Mouse (Mus musculus): Measurements from ENCODE around the gene Tmem182.

Tmem182 gene

GRCm38 (mm10) chr1:40867106-40867505 lies 61.7 kb downstream of the Tmem182 start:
- no peak for DNase-seq (ENCODE audit: low spot score)

DNA sequence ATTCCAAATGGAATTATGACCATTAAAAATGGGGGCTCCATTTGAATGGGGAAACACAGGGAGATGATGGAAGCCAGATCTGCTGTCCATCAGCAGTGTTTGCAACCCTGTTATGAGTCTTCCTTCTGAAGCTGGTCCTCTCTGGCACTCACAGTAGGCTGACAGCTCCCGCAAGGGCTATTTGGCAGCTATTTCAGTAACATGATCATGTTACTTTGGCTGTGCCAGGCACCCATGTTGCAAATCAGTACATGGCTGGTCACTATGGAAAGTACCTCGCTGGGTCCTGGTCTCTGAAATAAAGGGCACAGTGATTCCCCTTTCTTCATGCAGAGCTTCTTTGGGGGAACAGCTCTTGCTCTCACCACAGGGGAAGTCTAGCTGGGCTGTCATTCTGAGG lies 62.2 kb downstream of the Tmem182 start:
- peak; percentile 7 for DNase-seq (ENCODE audit: low spot score)

DNA sequence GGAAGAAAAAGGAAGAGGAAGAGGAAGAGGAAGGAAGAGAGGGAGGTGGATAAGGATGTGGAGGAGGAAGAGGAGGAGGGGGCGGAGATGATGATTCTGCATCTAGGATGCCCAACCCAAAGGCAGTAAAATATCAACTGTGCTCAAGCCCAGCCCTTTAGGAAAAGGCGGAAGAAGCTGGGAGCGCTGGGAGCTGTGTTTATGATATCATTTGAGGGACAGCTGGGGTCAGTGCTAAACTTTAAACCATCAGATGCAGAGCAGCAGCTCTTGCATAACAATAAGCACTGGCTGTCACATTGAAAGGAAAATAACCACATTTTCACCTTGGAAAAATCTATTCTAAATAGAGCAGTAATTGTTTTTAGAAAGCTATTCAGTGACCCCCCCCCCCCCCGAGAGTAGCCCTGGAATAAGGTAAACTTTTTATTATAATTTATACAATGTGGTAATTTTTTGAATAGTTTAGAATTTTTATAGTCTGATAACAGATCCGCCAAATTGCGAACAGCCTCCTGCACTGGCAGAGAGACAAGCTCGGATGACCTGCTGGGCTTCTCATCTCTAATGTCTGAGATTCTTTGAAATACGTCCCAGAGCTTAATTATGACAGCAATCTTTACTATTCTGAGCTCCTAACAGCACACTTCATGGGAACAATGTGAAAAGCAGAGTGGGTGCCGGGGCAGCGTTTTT lies 68.5 kb downstream of the Tmem182 start:
- no peak for DNase-seq (ENCODE audit: low spot score)

GRCm38 (mm10) chr1:40874456-40875375 lies 69.3 kb downstream of the Tmem182 start:
- DNase-seq (ENCODE audit: low spot score): no peak

DNA sequence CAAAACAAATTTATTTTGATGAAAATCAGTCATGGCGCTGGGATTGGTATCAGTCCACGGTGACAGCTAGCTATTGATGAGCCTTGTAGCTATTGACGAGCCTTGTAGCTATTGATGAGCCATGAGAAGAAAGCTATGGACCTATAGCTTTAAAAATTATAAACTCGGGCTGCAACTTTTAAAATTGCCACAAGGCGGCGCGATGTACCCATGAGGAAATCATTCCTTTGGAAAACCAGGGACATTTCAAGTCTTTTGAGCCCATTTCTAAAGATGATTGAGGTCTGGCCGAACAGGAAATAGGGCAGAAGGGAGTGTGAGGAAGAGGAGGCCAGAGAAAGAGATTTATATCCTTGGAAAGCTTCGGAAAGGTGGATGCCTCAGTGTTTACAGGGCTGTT lies 73.7 kb downstream of the Tmem182 start:
- no peak for DNase-seq (ENCODE audit: low spot score)

DNA sequence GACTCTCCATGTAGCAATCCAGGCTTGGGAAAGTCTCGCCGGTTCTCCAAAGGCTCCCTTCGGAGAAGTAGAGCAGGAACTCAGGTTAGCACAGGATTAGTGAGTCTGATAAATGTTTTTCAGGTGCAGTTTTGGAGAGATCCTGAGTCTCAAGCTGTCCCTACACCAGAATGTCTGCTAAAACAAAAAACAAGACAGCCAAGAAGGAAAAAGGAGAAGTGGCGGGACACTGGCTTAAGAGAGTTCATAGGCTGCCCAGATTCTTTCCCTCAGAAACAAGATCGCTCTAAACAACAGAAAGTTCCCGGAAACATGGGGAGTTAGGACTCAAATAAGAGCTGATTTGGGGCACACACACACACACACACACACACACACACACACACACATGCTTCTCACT lies 74.1 kb downstream of the Tmem182 start:
- no peak for DNase-seq (ENCODE audit: low spot score)

- no peak for DNase-seq (ENCODE audit: low spot score)
Observed at GRCm38 (mm10) chr1:40880527-40880926, 75.1 kb downstream of the Tmem182 start.

- no peak for DNase-seq (ENCODE audit: low spot score)
Observed at GRCm38 (mm10) chr1:40883856-40884255, 78.5 kb downstream of the Tmem182 start.

- DNase-seq (ENCODE audit: low spot score): no peak
Observed at GRCm38 (mm10) chr1:40884943-40885342, 79.5 kb downstream of the Tmem182 start.

DNA sequence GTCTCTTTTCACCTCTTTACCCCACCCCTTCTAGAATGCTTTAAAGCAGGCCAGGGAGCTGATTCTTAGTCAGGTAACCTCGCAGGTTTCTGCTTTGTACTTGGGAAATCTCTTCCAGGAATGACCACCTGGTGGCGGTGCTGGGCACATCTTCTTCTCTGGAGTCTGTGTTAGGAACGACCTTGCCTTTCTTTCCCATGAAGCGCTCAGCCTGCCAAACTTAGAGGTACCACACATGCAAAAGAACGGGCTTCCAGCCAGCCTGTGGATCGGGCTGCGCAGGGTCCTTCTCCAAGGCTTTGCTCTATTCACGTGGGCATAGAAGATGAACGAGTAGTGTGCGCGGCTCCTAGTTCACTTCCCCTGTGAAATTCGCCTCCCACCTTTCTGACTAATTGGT lies 82.3 kb downstream of the Tmem182 start:
- peak; percentile 20 for DNase-seq (ENCODE audit: low spot score)

DNA sequence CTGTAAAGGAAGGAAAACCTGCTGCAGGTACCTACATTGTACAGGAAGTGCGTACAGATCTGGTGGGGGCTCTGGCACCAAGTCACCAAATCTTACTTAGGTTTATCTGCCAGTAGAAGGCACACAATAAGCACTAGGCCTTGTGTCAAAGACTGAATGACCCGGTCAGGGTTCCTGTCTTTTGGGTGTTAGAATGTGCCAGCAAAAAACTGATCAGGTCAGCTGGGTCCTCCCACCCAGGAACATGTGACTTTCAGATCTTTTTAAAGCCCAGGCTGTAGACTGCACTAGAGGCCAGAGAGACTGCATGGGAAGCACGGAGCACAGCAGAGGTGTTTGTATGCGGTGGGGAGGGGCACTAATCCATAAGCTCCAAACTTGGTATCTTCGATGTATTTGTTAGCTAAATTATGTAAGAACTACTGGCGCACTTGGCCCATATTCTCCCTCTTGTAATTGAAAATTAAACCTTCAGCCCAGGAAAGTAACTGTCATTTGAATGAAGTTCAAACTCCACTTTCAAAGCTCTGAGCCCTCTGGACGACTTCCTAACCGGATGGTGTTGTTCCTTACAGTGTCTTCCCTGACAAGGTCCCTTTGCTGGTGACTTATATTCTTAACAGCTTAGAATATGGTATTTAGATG lies 83.1 kb downstream of the Tmem182 start:
- DNase-seq (ENCODE audit: low spot score): no peak

DNA sequence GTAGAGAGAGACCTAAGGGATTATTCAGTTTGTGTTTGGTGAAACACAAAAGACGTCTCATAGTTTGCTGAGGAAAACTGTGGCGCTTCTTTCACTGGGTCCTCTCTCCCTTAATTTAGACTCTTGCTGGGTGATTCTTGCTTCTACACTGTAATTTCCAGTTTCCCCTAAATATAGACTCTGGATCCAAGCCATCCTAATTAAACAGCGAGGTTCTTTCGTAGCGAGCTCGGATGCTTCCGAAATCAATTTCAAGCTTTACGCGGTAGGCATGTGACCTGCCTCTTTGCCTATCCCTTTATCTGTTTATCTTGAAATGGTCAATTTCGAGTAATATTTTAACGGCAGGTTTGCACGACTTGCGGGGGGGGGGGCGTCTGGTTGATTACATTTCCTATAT lies 84.2 kb downstream of the Tmem182 start:
- DNase-seq (ENCODE audit: low spot score): no peak

GRCm38 (mm10) chr1:40890246-40890645 lies 84.8 kb downstream of the Tmem182 start:
- DNase-seq (ENCODE audit: low spot score): no peak

DNA sequence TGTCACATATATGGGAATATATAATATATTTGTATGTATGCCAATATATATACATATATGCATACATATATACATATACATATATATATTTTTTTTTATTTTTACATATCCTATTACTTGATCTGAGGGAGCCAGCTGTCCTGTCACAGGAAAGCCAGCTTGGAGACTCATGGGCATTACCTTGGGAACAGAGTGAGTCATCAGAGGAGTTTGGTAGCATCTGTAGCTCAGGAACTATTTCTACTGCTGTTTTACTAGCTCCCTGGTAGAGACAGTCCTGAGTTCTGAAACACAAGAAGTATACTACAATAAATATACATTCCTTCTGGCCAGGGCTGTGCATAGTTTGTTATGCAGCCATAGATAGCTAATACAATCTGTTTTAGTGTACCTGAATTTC lies 98.3 kb downstream of the Tmem182 start:
- DNase-seq (ENCODE audit: low spot score): no peak
